Mouse (Mus musculus) testis, adult 2 months (tissue): ENCODE data around the gene Gpr3. TPM values are rescaled to one million over a fixed set of nuclear protein-coding genes. Genes with fewer than 3 reads are reported as not detected.
A peak's percentile ranks its signal among the peaks of the same experiment; 100 is the strongest.

ENCODE experiments used
- H3K27ac ChIP-seq: fragments of 200-500 bp; 2 replicates; pipeline ENCODE4 v1.5.1; 2012; ENCODE audit warnings: low read depth, low read length; ENCODE audit not compliant: control insufficient read depth, insufficient read depth
- H3K27me3 ChIP-seq: fragments of 200-500 bp; 2 replicates; pipeline ENCODE4 v1.6.1; 2012; ENCODE audit warnings: mild to moderate bottlenecking, low read length, moderate library complexity; ENCODE audit not compliant: control insufficient read depth, insufficient read depth
- H3K36me3 ChIP-seq: fragments of 200-500 bp; 2 replicates; pipeline ENCODE4 v1.6.1; 2012; ENCODE audit warnings: mild to moderate bottlenecking, low read length; ENCODE audit not compliant: control insufficient read depth, insufficient read depth
- H3K4me1 ChIP-seq: fragments of 200-500 bp; 2 replicates; pipeline ENCODE4 v1.6.1; 2012; ENCODE audit warnings: low read length; ENCODE audit not compliant: control insufficient read depth, insufficient read depth
- H3K4me3 ChIP-seq: fragments of 200-500 bp; 2 replicates; pipeline ENCODE4 v1.5.1; 2012; ENCODE audit warnings: low read depth, mild to moderate bottlenecking, low read length, moderate library complexity, mixed read lengths; ENCODE audit not compliant: control insufficient read depth
- CTCF ChIP-seq: fragments of 200-500 bp; IDR thresholded peaks from 2 replicates; pipeline ENCODE4 v1.5.1; 2012; ENCODE audit warnings: low read depth, mild to moderate bottlenecking, inconsistent platforms, low read length, moderate library complexity; ENCODE audit not compliant: control insufficient read depth, insufficient read depth, insufficient replicate concordance
- POLR2A ChIP-seq: fragments of 200-500 bp; IDR thresholded peaks from 2 replicates; pipeline ENCODE4 v1.6.1; 2012; ENCODE audit warnings: low read depth, mild to moderate bottlenecking, inconsistent platforms, low read length, moderate library complexity; ENCODE audit not compliant: control insufficient read depth
- polyA plus RNA-seq: library from polyadenylated mRNA; depleted of rRNA; stranded (reverse); fragments of >200 nt; gene quantifications from 2 replicates; pipeline ENCODE4 v1.2.3, GENCODE M21; 2012; rRNA removed

Gpr3 gene
- polyA plus RNA-seq, 1 experiment: 7.0 TPM

DNA sequence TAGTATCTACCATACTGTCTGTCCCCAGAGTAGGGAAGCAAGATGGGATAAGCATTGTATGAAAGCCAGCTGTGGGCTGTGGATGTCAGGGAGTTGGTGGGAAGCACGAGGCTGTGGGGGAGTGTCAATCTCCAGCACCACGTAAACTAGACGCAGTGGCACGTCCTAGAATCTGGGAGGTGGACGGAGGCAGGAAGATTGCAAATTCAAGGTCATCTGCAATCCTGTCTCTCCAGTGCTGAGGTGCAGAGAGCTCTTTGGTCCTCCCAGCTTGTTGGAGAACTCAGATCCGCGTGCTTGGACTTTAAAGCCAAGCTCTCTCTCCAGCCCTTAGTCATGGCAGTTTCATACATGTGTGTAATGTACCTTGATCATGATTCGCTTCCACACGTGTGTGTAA lies 45.6 kb downstream of the Gpr3 start:
- Histone ChIP-seq H3K27ac (peak overlapping the region; percentile 34; the same call in 1 of the 2 replicates), H3K4me1 (no peaks in the 10 kb centered on the region; the same call in 1 of the 2 replicates), H3K27me3 (no peaks in the 10 kb centered on the region), H3K4me3 (no peak overlapping the region), H3K36me3 (no peaks in the 10 kb centered on the region)
- TF ChIP-seq POLR2A: no peak
- TF ChIP-seq CTCF: no peak

DNA sequence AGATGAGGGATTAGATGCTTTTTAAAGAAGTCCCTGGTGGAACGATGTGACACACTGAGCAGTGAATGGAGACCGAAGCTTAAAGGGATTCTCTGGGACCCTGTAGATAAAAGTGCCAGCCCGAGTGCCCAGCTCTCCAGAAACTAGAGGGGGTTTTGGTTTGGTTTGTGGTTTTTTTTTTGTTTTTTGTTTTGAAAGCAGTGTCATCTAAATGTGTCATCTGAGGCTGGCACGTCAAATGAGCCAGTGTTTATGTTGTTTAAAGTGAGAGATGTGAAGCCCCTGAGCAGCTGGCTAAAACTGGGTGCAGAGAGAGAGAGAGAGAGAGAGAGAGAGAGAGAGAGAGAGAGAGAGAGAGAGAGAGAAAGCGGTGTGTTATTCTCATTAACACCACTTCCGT lies 50.1 kb downstream of the Gpr3 start:
- H3K4me3 ChIP-seq: no peak overlapping the region
- TF ChIP-seq CTCF: no peak
- no peak for TF ChIP-seq POLR2A
- H3K27me3 ChIP-seq: no peaks in the 10 kb centered on the region
- no peak overlapping the region for H3K27ac ChIP-seq
- no peaks in the 10 kb centered on the region for H3K36me3 ChIP-seq
- H3K4me1 ChIP-seq: no peaks in the 10 kb centered on the region; the same call in 1 of the 2 replicates

DNA sequence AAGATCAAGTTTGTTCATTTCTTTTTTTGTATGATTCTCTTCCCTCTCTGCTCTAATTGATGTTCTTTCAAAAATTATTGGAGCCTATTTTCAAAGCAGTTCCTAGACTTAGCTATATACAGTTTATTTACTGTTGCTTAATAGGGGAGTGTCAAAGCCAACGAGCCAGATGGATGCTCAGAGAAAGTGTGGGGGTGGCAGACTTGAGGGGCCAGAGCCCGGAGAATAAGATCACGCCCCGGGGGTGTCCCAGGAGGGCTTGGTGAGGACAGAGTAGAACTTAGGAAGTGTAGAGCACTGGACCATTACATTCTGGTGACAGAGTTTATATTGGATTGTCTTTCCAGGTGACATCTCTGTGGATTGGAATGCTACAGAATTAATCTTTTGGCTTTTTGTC lies 51.5 kb downstream of the Gpr3 start:
- no peaks in the 10 kb centered on the region for H3K27me3 ChIP-seq
- H3K27ac ChIP-seq: no peak overlapping the region
- H3K4me1 ChIP-seq: no peaks in the 10 kb centered on the region
- H3K4me3 ChIP-seq: no peak overlapping the region
- no peaks in the 10 kb centered on the region for H3K36me3 ChIP-seq
- TF ChIP-seq CTCF (no peak), POLR2A (no peak)

DNA sequence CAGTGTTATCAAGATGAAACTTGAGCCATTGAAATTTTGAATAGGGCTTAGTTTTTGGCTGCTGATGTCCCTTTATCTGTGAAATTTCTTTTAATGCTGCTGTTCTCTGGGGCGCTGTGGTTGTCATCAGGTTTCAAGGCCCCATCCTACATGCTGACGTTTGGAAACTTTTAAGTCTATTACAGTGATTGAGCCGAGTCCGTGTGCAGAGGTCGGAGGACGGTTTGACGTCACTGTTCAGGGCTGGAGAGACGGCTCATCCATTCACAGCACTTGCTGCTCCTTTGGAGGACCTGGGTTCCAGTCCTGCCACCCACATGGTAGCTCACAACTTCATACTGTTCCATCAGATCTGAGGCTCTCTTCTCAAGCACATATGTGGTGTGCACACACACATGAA lies 52.1 kb downstream of the Gpr3 start:
- no peaks in the 10 kb centered on the region for H3K27me3 ChIP-seq

DNA sequence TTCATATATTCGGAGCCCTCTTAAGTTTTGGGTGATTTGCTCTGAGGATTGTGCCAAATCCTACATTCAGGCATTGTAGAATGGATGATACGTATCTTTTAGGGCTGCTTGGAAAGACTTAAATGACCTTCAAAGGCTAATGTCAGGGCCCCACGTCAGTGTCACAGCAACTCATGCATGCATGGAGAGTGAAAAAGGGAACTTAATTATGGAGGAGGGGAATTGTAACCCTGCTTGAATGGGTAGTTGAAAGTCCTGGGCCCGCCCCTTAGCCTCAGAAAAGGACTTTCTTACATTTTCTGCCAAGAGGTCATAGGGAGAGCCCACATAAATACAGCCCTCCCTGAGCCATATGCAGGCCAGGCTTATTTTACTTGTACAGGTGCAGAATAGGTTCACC lies 52.7 kb downstream of the Gpr3 start:
- Histone ChIP-seq H3K27me3 (no peaks in the 10 kb centered on the region), H3K36me3 (no peaks in the 10 kb centered on the region), H3K27ac (no peak overlapping the region; the same call in 1 of the 2 replicates), H3K4me1 (no peaks in the 10 kb centered on the region), H3K4me3 (no peak overlapping the region)
- no peak for TF ChIP-seq POLR2A
- no peak for TF ChIP-seq CTCF

More for the DNA sequence above, 52.1 kb downstream of the Gpr3 start:
- Histone ChIP-seq H3K4me3 (no peak overlapping the region), H3K27ac (no peak overlapping the region), H3K36me3 (no peaks in the 10 kb centered on the region), H3K4me1 (no peaks in the 10 kb centered on the region)
- TF ChIP-seq POLR2A (no peak), CTCF (no peak)

Other genes starting within 250 kb of the Gpr3 start
- gene Fgr, start 238.4 kb downstream of the Gpr3 start, polyA plus RNA-seq: 0.85 and 1.0 TPM in 2 replicates
- gene Ahdc1, start 201.3 kb downstream of the Gpr3 start, polyA plus RNA-seq: 59.1 and 65.0 TPM in 2 replicates
- 156 and 195 TPM in 2 replicates for gene Wasf2, start 82.0 kb downstream of the Gpr3 start, polyA plus RNA-seq
- 10.0 and 10.7 TPM in 2 replicates for gene Cd164l2, start 405 bp downstream of the Gpr3 start, polyA plus RNA-seq
- gene Map3k6, start 28.3 kb upstream of the Gpr3 start, polyA plus RNA-seq: 4.7 and 8.5 TPM in 2 replicates
- 0.33 and 0.97 TPM in 2 replicates for gene Sytl1, start 50.6 kb upstream of the Gpr3 start, polyA plus RNA-seq
- gene Tmem222, start 65.3 kb upstream of the Gpr3 start, polyA plus RNA-seq: 48.5 and 50.1 TPM in 2 replicates
- 323 and 338 TPM in 2 replicates for gene Wdtc1, start 140.9 kb upstream of the Gpr3 start, polyA plus RNA-seq
- gene Slc9a1, start 157.2 kb upstream of the Gpr3 start, polyA plus RNA-seq: 48.4 and 59.6 TPM in 2 replicates